Mouse (Mus musculus) kidney, adult 8-10 months (tissue): ENCODE measurements around the gene Usp20.

Experiments used
- DNase-seq, 2 experiments: peaks; one replicate each; pipeline ENCODE4 v3.0.0; 2022

The Usp20 gene

GRCm38 (mm10) chr2:31043856-31044255 lies 61.8 kb downstream of the Usp20 start:
- DNase-seq, result peak; percentile 32 to 47

GRCm38 (mm10) chr2:31048037-31048436 lies 66.0 kb downstream of the Usp20 start:
- DNase-seq, result no peak

- no peak for DNase-seq
These were observed 70.4 kb downstream of the Usp20 start for GRCm38 (mm10) chr2:31052441-31052840.

GRCm38 (mm10) chr2:31053426-31053825 lies 71.3 kb downstream of the Usp20 start:
- DNase-seq, result no peak

- DNase-seq, result no peak
These were observed 71.8 kb downstream of the Usp20 start for GRCm38 (mm10) chr2:31053851-31054340.

GRCm38 (mm10) chr2:31056070-31056469 lies 74.0 kb downstream of the Usp20 start:
- no peak for DNase-seq

- no peak for DNase-seq
These were observed 75.6 kb downstream of the Usp20 start for GRCm38 (mm10) chr2:31057549-31058177.

- no peak for DNase-seq
These were observed 76.4 kb downstream of the Usp20 start for GRCm38 (mm10) chr2:31058443-31058842.

- no peak for DNase-seq
These were observed 78.2 kb downstream of the Usp20 start for GRCm38 (mm10) chr2:31060271-31060670.

- DNase-seq, result no peak
These were observed 79.0 kb downstream of the Usp20 start for GRCm38 (mm10) chr2:31060787-31061730.

- DNase-seq, result no peak
These were observed 80.0 kb downstream of the Usp20 start for GRCm38 (mm10) chr2:31061868-31062628.

- DNase-seq, result no peak
These were observed 84.1 kb downstream of the Usp20 start for GRCm38 (mm10) chr2:31066019-31066789.

GRCm38 (mm10) chr2:31067059-31067595 lies 85.0 kb downstream of the Usp20 start:
- DNase-seq, result peak; percentile 50 to 75

- DNase-seq, result no peak
These were observed 85.7 kb downstream of the Usp20 start for GRCm38 (mm10) chr2:31067696-31068245.

- peak; percentile 43 to 50 for DNase-seq
These were observed 86.4 kb downstream of the Usp20 start for GRCm38 (mm10) chr2:31068246-31069113.

- DNase-seq, result no peak
These were observed 87.0 kb downstream of the Usp20 start for GRCm38 (mm10) chr2:31069114-31069445.

GRCm38 (mm10) chr2:31069506-31069905 lies 87.4 kb downstream of the Usp20 start:
- DNase-seq, result no peak
